Mouse (Mus musculus) stomach, embryonic 16.5 days (tissue): Measurements from ENCODE around the gene Sertad3. TPM values are rescaled to one million over a fixed set of nuclear protein-coding genes. Genes with fewer than 3 reads are reported as not detected.

Experiments used
- ATAC-seq: fragments of 200-750 bp; cut with Nextera tagmentation; 2 replicates; pipeline ENCODE4 v1.8.0; 2017; ENCODE audit warnings: moderate number of reproducible peaks, moderate TSS enrichment; ENCODE audit not compliant: insufficient read depth, low FRiP score
- H3K27ac ChIP-seq: fragments of 300-500 bp; sonication (generic); 2 replicates; pipeline ENCODE4 v1.5.1; 2014; ENCODE audit warnings: low read length
- H3K27me3 ChIP-seq: fragments of 300-500 bp; sonication (generic); 2 replicates; pipeline ENCODE4 v1.6.1; 2014; ENCODE audit warnings: low read length, control low read depth, mixed read lengths; ENCODE audit not compliant: control insufficient read depth, insufficient read depth
- H3K36me3 ChIP-seq: fragments of 300-500 bp; sonication (generic); 2 replicates; pipeline ENCODE4 v1.6.1; 2014; ENCODE audit warnings: low read length; ENCODE audit not compliant: control insufficient read depth, insufficient read depth
- H3K4me1 ChIP-seq: fragments of 300-500 bp; sonication (generic); 2 replicates; pipeline ENCODE4 v1.6.1; 2014; ENCODE audit warnings: low read length, control low read depth, mixed read lengths; ENCODE audit not compliant: control insufficient read depth, insufficient read depth
- H3K4me2 ChIP-seq: fragments of 300-500 bp; sonication (generic); 2 replicates; pipeline ENCODE4 v1.6.1; 2014; ENCODE audit warnings: low read depth, low read length, mixed read lengths
- H3K4me3 ChIP-seq: fragments of 300-500 bp; sonication (generic); replicated peaks from 2 replicates; pipeline ENCODE4 v1.5.1; 2014; ENCODE audit warnings: mild to moderate bottlenecking, low read length
- H3K9ac ChIP-seq: fragments of 300-500 bp; sonication (generic); 2 replicates; pipeline ENCODE4 v1.6.1; 2014; ENCODE audit warnings: low read length
- H3K9me3 ChIP-seq: fragments of 300-500 bp; sonication (generic); replicated peaks from 2 replicates; pipeline ENCODE4 v1.6.1; 2016; ENCODE audit warnings: low read length, control low read depth; ENCODE audit not compliant: control insufficient read depth
- WGBS: fragments of 180-500 bp; shearing (Covaris S2); extraction: QIAGEN DNeasy Blood & Tissue Kit; methylation state at CpG from one replicate; pipeline ENCODE4 v1.1.7; 2014; 5-methylcytosine and 5-hydroxymethylcytosine counted together
- polyA plus RNA-seq: library from polyadenylated mRNA; unstranded; fragments of >200 nt; fragmentation: Nextera tagmentation; extraction: Ambion mirVana; gene quantifications from 2 replicates; pipeline ENCODE4 v1.2.1, GENCODE M21; 2015

Sertad3 gene
- polyA plus RNA-seq = 38.1 and 39.4 TPM in 2 replicates

DNA sequence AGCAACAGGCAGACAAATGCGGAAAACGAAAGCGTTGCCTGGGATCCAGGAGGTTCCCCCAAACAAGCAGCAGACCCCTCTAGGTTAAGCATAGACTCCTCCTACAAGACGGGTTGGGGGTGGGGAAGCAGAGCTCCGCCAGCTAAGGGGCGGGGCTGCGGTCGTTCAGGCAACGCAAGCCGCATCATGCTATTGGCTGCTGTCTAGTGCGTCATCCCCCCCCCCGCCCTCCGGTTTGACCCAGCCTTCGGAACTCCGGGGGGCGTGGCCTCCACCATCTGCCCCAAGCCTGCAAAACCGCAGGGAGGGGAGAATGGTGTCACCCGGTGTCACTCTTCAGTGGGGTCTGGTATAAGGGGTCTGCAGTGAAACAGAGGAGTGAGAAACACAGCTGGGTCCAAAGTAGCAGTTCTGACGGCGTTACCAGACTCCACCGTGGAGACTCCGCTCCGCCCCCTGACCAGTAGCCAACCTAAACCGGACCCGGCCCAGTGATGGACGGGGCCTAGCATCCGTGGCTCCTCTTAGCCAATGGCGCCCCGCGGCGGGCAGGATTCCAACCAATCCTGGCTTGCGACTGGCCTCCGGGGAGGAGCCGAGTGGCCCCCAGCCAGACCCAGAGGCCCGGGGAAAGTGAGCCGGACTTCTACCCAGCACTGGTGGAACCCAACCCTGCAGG lies at the start of gene Sertad3:
Gene Sertad3 (plus strand): TSS at position 613 of the 679 bp plus-strand sequence.
- under 1% methylated on average over 36 of the region's 36 CpGs for WGBS
- Histone ChIP-seq H3K4me2 (peak within 1 kb of the TSS; percentile 65), H3K9ac (peak within 1 kb of the TSS; percentile 83), H3K4me1 (peaks cover 6% of the 10 kb centered on the region), H3K27me3 (no peaks in the 10 kb centered on the region), H3K27ac (peak within 1 kb of the TSS; percentile 98), H3K4me3 (peak within 1 kb of the TSS; percentile 79), H3K9me3 (no peaks in the 10 kb centered on the region), H3K36me3 (peaks cover 10% of the 10 kb centered on the region)
- peak; percentile 92 for ATAC-seq

- H3K27me3 ChIP-seq = no peaks in the 10 kb centered on the region
- no peak overlapping the region for H3K4me3 ChIP-seq
- H3K36me3 ChIP-seq = no peaks in the 10 kb centered on the region
- WGBS = 95% methylated on average over 1 of the region's 1 CpGs
- no peak for ATAC-seq
- no peak overlapping the region for H3K27ac ChIP-seq
- H3K4me1 ChIP-seq = no peaks in the 10 kb centered on the region
- H3K9me3 ChIP-seq = peaks cover 7% of the 10 kb centered on the region; the same call in 1 of the 2 replicates
- no peak overlapping the region for H3K9ac ChIP-seq
- no peak overlapping the region for H3K4me2 ChIP-seq
Measured at GRCm38 (mm10) chr7:27427387-27427786, 46.2 kb upstream of the Sertad3 start.

GRCm38 (mm10) chr7:27428002-27428401 lies 45.6 kb upstream of the Sertad3 start:
- Histone ChIP-seq H3K27ac (no peak overlapping the region), H3K36me3 (no peaks in the 10 kb centered on the region), H3K4me3 (no peak overlapping the region), H3K9ac (no peak overlapping the region), H3K4me1 (no peaks in the 10 kb centered on the region), H3K4me2 (no peak overlapping the region), H3K9me3 (peaks cover 7% of the 10 kb centered on the region; the same call in 1 of the 2 replicates), H3K27me3 (no peaks in the 10 kb centered on the region)
- no peak for ATAC-seq
- WGBS = 69% methylated on average over 11 of the region's 11 CpGs

DNA sequence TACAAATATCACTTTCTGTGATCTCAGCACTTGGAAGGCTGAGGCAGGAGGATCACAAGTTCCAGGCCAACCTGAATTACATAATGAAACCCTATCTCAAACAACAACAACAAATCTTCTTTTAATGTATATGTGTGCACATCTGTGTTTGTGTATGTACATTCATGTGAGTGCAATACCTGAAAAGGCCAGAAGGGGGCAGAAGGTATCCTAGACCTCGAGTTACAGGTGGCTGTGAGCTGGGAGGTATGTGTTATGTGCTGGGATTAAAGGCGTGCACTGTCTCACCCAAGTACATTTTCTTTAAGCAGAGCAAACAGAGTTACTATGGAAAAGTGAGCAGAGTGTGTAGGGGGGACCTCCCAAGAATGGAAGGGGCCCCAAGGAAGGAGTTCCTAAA lies 44.4 kb upstream of the Sertad3 start:
- H3K27me3 ChIP-seq = peaks cover 6% of the 10 kb centered on the region
- no peak overlapping the region for H3K27ac ChIP-seq
- WGBS = 56% methylated on average over 2 of the region's 2 CpGs
- H3K4me1 ChIP-seq = peaks cover 3% of the 10 kb centered on the region; the same call in 1 of the 2 replicates
- no peak overlapping the region for H3K9ac ChIP-seq
- no peaks in the 10 kb centered on the region for H3K36me3 ChIP-seq
- no peak overlapping the region for H3K4me2 ChIP-seq
- ATAC-seq = no peak
- H3K4me3 ChIP-seq = no peak overlapping the region
- H3K9me3 ChIP-seq = peaks cover 7% of the 10 kb centered on the region; the same call in 1 of the 2 replicates

DNA sequence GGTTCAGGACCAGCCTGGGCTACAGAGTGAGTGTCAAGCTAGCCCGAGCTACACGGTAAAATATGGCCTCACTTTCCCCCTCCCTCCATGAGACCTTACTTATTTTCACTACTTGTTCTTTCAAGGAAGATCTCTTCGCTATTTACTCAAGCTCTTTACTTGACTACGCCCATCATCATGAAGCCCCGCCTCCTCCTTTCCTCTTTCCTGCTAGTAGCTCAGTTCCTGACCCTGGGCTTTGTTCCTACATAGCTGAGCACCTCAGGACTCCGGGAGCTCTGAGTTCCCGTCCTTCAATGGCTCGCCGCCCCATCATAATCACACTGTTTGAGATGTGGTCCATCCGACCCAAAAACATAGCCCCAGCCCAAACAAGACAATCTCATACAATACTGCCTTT lies 40.2 kb upstream of the Sertad3 start:
- no peak for ATAC-seq
- H3K36me3 ChIP-seq = no peaks in the 10 kb centered on the region
- H3K4me3 ChIP-seq = no peak overlapping the region
- 24% methylated on average over 10 of the region's 10 CpGs for WGBS
- peaks cover 7% of the 10 kb centered on the region; the same call in 1 of the 2 replicates for H3K9me3 ChIP-seq
- peaks cover 12% of the 10 kb centered on the region for H3K27me3 ChIP-seq
- peaks cover 3% of the 10 kb centered on the region; the same call in 1 of the 2 replicates for H3K4me1 ChIP-seq
- no peak overlapping the region for H3K9ac ChIP-seq
- no peak overlapping the region for H3K27ac ChIP-seq
- peak overlapping the region; percentile 21; the same call in 1 of the 2 replicates for H3K4me2 ChIP-seq

- Histone ChIP-seq H3K4me2 (peak overlapping the region; percentile 21; the same call in 1 of the 2 replicates), H3K9me3 (peaks cover 7% of the 10 kb centered on the region; the same call in 1 of the 2 replicates), H3K9ac (no peak overlapping the region), H3K4me1 (peaks cover 3% of the 10 kb centered on the region; the same call in 1 of the 2 replicates), H3K27ac (no peak overlapping the region), H3K4me3 (no peak overlapping the region), H3K27me3 (peaks cover 12% of the 10 kb centered on the region), H3K36me3 (no peaks in the 10 kb centered on the region)
- WGBS = 10% methylated on average over 10 of the region's 10 CpGs
- ATAC-seq = no peak; the same call in 1 of the 2 replicates
Measured at GRCm38 (mm10) chr7:27433794-27434193, 39.8 kb upstream of the Sertad3 start.

GRCm38 (mm10) chr7:27437544-27437943 lies 36.0 kb upstream of the Sertad3 start:
- H3K4me1 ChIP-seq = peaks cover 3% of the 10 kb centered on the region; the same call in 1 of the 2 replicates
- no peak overlapping the region for H3K9ac ChIP-seq
- no peaks in the 10 kb centered on the region for H3K9me3 ChIP-seq
- WGBS = 54% methylated on average over 5 of the region's 5 CpGs
- no peak for ATAC-seq
- H3K27ac ChIP-seq = no peak overlapping the region
- no peak overlapping the region for H3K4me2 ChIP-seq
- H3K36me3 ChIP-seq = no peaks in the 10 kb centered on the region
- H3K27me3 ChIP-seq = peaks cover 12% of the 10 kb centered on the region
- no peak overlapping the region for H3K4me3 ChIP-seq

GRCm38 (mm10) chr7:27440014-27440413 lies 33.6 kb upstream of the Sertad3 start:
- H3K9ac ChIP-seq = no peak overlapping the region
- no peak overlapping the region for H3K4me3 ChIP-seq
- H3K9me3 ChIP-seq = no peaks in the 10 kb centered on the region
- no peak overlapping the region for H3K4me2 ChIP-seq
- H3K27me3 ChIP-seq = no peaks in the 10 kb centered on the region; the same call in 1 of the 2 replicates
- 79% methylated on average over 4 of the region's 4 CpGs for WGBS
- no peak for ATAC-seq
- no peak overlapping the region for H3K27ac ChIP-seq
- no peaks in the 10 kb centered on the region for H3K4me1 ChIP-seq
- no peaks in the 10 kb centered on the region for H3K36me3 ChIP-seq

GRCm38 (mm10) chr7:27446051-27446450 lies 27.5 kb upstream of the Sertad3 start:
- Histone ChIP-seq H3K27ac (no peak overlapping the region), H3K9ac (peak overlapping the region; percentile 70), H3K36me3 (no peaks in the 10 kb centered on the region), H3K4me2 (peak overlapping the region; percentile 91), H3K27me3 (peaks cover 17% of the 10 kb centered on the region), H3K9me3 (no peaks in the 10 kb centered on the region), H3K4me1 (peaks cover 18% of the 10 kb centered on the region), H3K4me3 (peak overlapping the region; percentile 52)
- no peak for ATAC-seq
- 8% methylated on average over 18 of the region's 18 CpGs for WGBS
